Mouse (Mus musculus) spleen, adult 2 months (tissue): ENCODE data around the gene Ifnk.

Experiments
- CTCF ChIP-seq: fragments of 200-500 bp; IDR thresholded peaks from 2 replicates; pipeline ENCODE4 v1.5.1; 2011; ENCODE audit warnings: mild to moderate bottlenecking, inconsistent platforms; ENCODE audit not compliant: insufficient read depth, insufficient read length, insufficient replicate concordance; ENCODE audit errors: extremely low read depth
- POLR2A ChIP-seq: fragments of 200-500 bp; IDR thresholded peaks from 2 replicates; pipeline ENCODE4 v1.6.1; 2011; ENCODE audit warnings: low read depth, low read length, inconsistent platforms

GRCm38 (mm10) chr4:35192725-35193124 lies 40.9 kb downstream of the Ifnk start:
- TF ChIP-seq POLR2A, result no peak
- no peak for TF ChIP-seq CTCF
